Mouse (Mus musculus) megakaryocyte-erythroid progenitor cell, adult 5-6 weeks (primary cell): Measurements from ENCODE around the gene Endog. TPM values are rescaled to one million over a fixed set of nuclear protein-coding genes. Genes with fewer than 3 reads are reported as not detected.
A peak's percentile ranks its signal among the peaks of the same experiment; 100 is the strongest.

ENCODE experiments used
- ATAC-seq: replicated peaks from 2 replicates; pipeline ENCODE4 v1.8.0; 2016; ENCODE audit warnings: mild to moderate bottlenecking, inconsistent platforms; ENCODE audit not compliant: severe bottlenecking, poor library complexity, low FRiP score, low TSS enrichment
- total RNA-seq, 2 experiments: library from RNA; stranded (forward) in 1 of 2; stranded (reverse) in 1 of 2; fragments of 200-1000, 215-1000 nt in 1 of 2; fragments of >200 nt in 1 of 2; fragmentation: Nextera tagmentation in 1 of 2; gene quantifications; 2 replicates each; pipeline ENCODE4 v1.2.3; 2014 to 2017

Endog gene
- total RNA-seq, 2 experiments from 2014 or later = 6.3 to 22.3 TPM

- peak; percentile 15; the same call in 1 of the 2 replicates for ATAC-seq
These were observed 33.9 kb downstream of the Endog start for GRCm38 (mm10) chr2:30205255-30205628.

- ATAC-seq = peak; percentile 91
These were observed 34.5 kb downstream of the Endog start, which contains the start of gene Kyat1 for GRCm38 (mm10) chr2:30205629-30206357. Gene Kyat1, minus strand, starts transcription at chr2:30205847.

GRCm38 (mm10) chr2:30207401-30207800 is 36.1 kb downstream of the Endog start:
- ATAC-seq = no peak

- ATAC-seq = no peak
These were observed 36.6 kb downstream of the Endog start for GRCm38 (mm10) chr2:30207886-30208285.

GRCm38 (mm10) chr2:30211408-30212168 is 40.3 kb downstream of the Endog start:
- no peak for ATAC-seq

- no peak for ATAC-seq
These were observed 40.9 kb downstream of the Endog start for GRCm38 (mm10) chr2:30212169-30212545.

GRCm38 (mm10) chr2:30212951-30213350 is 41.7 kb downstream of the Endog start:
- ATAC-seq = no peak

- ATAC-seq = no peak
These were observed 43.5 kb downstream of the Endog start for GRCm38 (mm10) chr2:30214745-30215144.

GRCm38 (mm10) chr2:30215493-30215892 is 44.2 kb downstream of the Endog start:
- ATAC-seq = no peak

- ATAC-seq = no peak
These were observed 45.0 kb downstream of the Endog start for GRCm38 (mm10) chr2:30216293-30216692.

Other genes with a start within 250 kb of the Endog start
- 39.1 and 52.0 TPM in 2 replicates for gene Gle1, start 236.1 kb upstream of the Endog start, total RNA-seq (2014; fragmentation: Nextera tagmentation)
- gene Gle1, start 236.1 kb upstream of the Endog start, total RNA-seq (2017) = 64.5 and 72.1 TPM in 2 replicates
- 5.2 and 8.1 TPM in 2 replicates for gene Sptan1, start 205.9 kb upstream of the Endog start, total RNA-seq (2014; fragmentation: Nextera tagmentation)
- 9.7 and 19.7 TPM in 2 replicates for gene Sptan1, start 205.9 kb upstream of the Endog start, total RNA-seq (2017)
- 18.8 and 31.6 TPM in 2 replicates for gene Wdr34, start 122.6 kb upstream of the Endog start, total RNA-seq (2014; fragmentation: Nextera tagmentation)
- gene Wdr34, start 122.6 kb upstream of the Endog start, total RNA-seq (2017) = 8.5 and 14.7 TPM in 2 replicates
- gene Set, start 114.1 kb upstream of the Endog start, total RNA-seq (2014; fragmentation: Nextera tagmentation) = 403 and 560 TPM in 2 replicates
- 1,507 and 2,355 TPM in 2 replicates for gene Set, start 114.1 kb upstream of the Endog start, total RNA-seq (2017)
- 6.9 and 11.7 TPM in 2 replicates for gene Pkn3, start 93.8 kb upstream of the Endog start, total RNA-seq (2014; fragmentation: Nextera tagmentation)
- gene Pkn3, start 93.8 kb upstream of the Endog start, total RNA-seq (2017) = 2.4 and 3.9 TPM in 2 replicates
- gene Zdhhc12, start 77.8 kb upstream of the Endog start, total RNA-seq (2014; fragmentation: Nextera tagmentation) = 9.6 and 25.4 TPM in 2 replicates
- gene Zdhhc12, start 77.8 kb upstream of the Endog start, total RNA-seq (2017) = 2.9 and 6.5 TPM in 2 replicates
- 33.7 and 37.8 TPM in 2 replicates for gene Zer1, start 46.9 kb upstream of the Endog start, total RNA-seq (2014; fragmentation: Nextera tagmentation)
- gene Zer1, start 46.9 kb upstream of the Endog start, total RNA-seq (2017) = 7.5 and 8.3 TPM in 2 replicates
- gene Tbc1d13, start 37.7 kb upstream of the Endog start, total RNA-seq (2014; fragmentation: Nextera tagmentation) = 39.9 and 48.0 TPM in 2 replicates
- 22.5 and 36.4 TPM in 2 replicates for gene Tbc1d13, start 37.7 kb upstream of the Endog start, total RNA-seq (2017)
- gene Spout1, start 7.0 kb downstream of the Endog start, total RNA-seq (2014; fragmentation: Nextera tagmentation) = 43.4 and 53.4 TPM in 2 replicates
- 34.2 and 39.7 TPM in 2 replicates for gene Spout1, start 7.0 kb downstream of the Endog start, total RNA-seq (2017)
- gene Kyat1, start 34.4 kb downstream of the Endog start, total RNA-seq (2014; fragmentation: Nextera tagmentation) = 16.1 and 17.2 TPM in 2 replicates
- 15.9 and 19.4 TPM in 2 replicates for gene Kyat1, start 34.4 kb downstream of the Endog start, total RNA-seq (2017)
- 14.4 and 14.9 TPM in 2 replicates for gene Lrrc8a, start 66.2 kb downstream of the Endog start, total RNA-seq (2014; fragmentation: Nextera tagmentation)
- gene Lrrc8a, start 66.2 kb downstream of the Endog start, total RNA-seq (2017) = 8.3 and 10.7 TPM in 2 replicates
- 2.2 TPM in 1 of 2 replicates, not detected in the other for gene Gm28035, start 69.1 kb downstream of the Endog start, total RNA-seq (2014; fragmentation: Nextera tagmentation)
- 0.09 TPM in 1 of 2 replicates, not detected in the other for gene Gm28035, start 69.1 kb downstream of the Endog start, total RNA-seq (2017)
- gene Phyhd1, start 94.7 kb downstream of the Endog start, total RNA-seq (2014; fragmentation: Nextera tagmentation) = not detected in 2 replicates
- not detected in 2 replicates for gene Phyhd1, start 94.7 kb downstream of the Endog start, total RNA-seq (2017)
- 1.8 and 15.1 TPM in 2 replicates for gene Gm28038, start 109.5 kb downstream of the Endog start, total RNA-seq (2014; fragmentation: Nextera tagmentation)
- not detected in 2 replicates for gene Gm28038, start 109.5 kb downstream of the Endog start, total RNA-seq (2017)
- gene Dolk, start 114.8 kb downstream of the Endog start, total RNA-seq (2014; fragmentation: Nextera tagmentation) = 8.7 and 10.5 TPM in 2 replicates
- gene Dolk, start 114.8 kb downstream of the Endog start, total RNA-seq (2017) = 11.1 and 11.2 TPM in 2 replicates
- 59.3 and 66.6 TPM in 2 replicates for gene Nup188, start 114.9 kb downstream of the Endog start, total RNA-seq (2014; fragmentation: Nextera tagmentation)
- 25.8 and 29.8 TPM in 2 replicates for gene Nup188, start 114.9 kb downstream of the Endog start, total RNA-seq (2017)
- gene Sh3glb2, start 187.8 kb downstream of the Endog start, total RNA-seq (2014; fragmentation: Nextera tagmentation) = 47.0 and 48.4 TPM in 2 replicates
- gene Sh3glb2, start 187.8 kb downstream of the Endog start, total RNA-seq (2017) = 25.7 and 28.5 TPM in 2 replicates
- 17.8 and 35.0 TPM in 2 replicates for gene Miga2, start 192.7 kb downstream of the Endog start, total RNA-seq (2014; fragmentation: Nextera tagmentation)
- gene Miga2, start 192.7 kb downstream of the Endog start, total RNA-seq (2017) = 8.0 and 11.4 TPM in 2 replicates
- 24.0 and 29.0 TPM in 2 replicates for gene Dolpp1, start 220.8 kb downstream of the Endog start, total RNA-seq (2014; fragmentation: Nextera tagmentation)
- gene Dolpp1, start 220.8 kb downstream of the Endog start, total RNA-seq (2017) = 16.3 and 19.7 TPM in 2 replicates
- gene Crat, start 244.3 kb downstream of the Endog start, total RNA-seq (2014; fragmentation: Nextera tagmentation) = 24.3 and 29.2 TPM in 2 replicates
- gene Crat, start 244.3 kb downstream of the Endog start, total RNA-seq (2017) = 11.2 and 16.0 TPM in 2 replicates
- gene Ptpa, start 244.5 kb downstream of the Endog start, total RNA-seq (2014; fragmentation: Nextera tagmentation) = 228 and 237 TPM in 2 replicates
- gene Ptpa, start 244.5 kb downstream of the Endog start, total RNA-seq (2017) = 74.1 and 93.5 TPM in 2 replicates